Mouse (Mus musculus): Measurements from ENCODE around the gene Gatd1.

Gene Gatd1

GRCm38 (mm10) chr7:141390326-141391259 is 23.3 kb downstream of the Gatd1 start:
- DNase-seq (ENCODE audit: low read depth, low spot score), result no peak

- DNase-seq (ENCODE audit: low read depth, low spot score), result no peak
Measured at GRCm38 (mm10) chr7:141388487-141389109, 25.3 kb downstream of the Gatd1 start.

GRCm38 (mm10) chr7:141387807-141388486 is 26.0 kb downstream of the Gatd1 start:
- DNase-seq (ENCODE audit: low read depth, low spot score), result peak; percentile 33

- DNase-seq (ENCODE audit: low read depth, low spot score), result no peak
Measured at GRCm38 (mm10) chr7:141381068-141381835, 32.7 kb downstream of the Gatd1 start.

GRCm38 (mm10) chr7:141379584-141379983 is 34.4 kb downstream of the Gatd1 start:
- peak; percentile 36 for DNase-seq (ENCODE audit: low read depth, low spot score)

GRCm38 (mm10) chr7:141374399-141374798 is 39.5 kb downstream of the Gatd1 start:
- no peak for DNase-seq (ENCODE audit: low read depth, low spot score)

- DNase-seq (ENCODE audit: low read depth, low spot score), result no peak
Measured at GRCm38 (mm10) chr7:141373611-141374010, 40.3 kb downstream of the Gatd1 start.

GRCm38 (mm10) chr7:141371942-141372595 is 41.9 kb downstream of the Gatd1 start:
- DNase-seq (ENCODE audit: low read depth, low spot score), result peak; percentile 85

GRCm38 (mm10) chr7:141369918-141370317 is 44.0 kb downstream of the Gatd1 start:
- peak; percentile 73 for DNase-seq (ENCODE audit: low read depth, low spot score)

- DNase-seq (ENCODE audit: low read depth, low spot score), result no peak
Measured at GRCm38 (mm10) chr7:141367358-141367757, 46.6 kb downstream of the Gatd1 start.

- no peak for DNase-seq (ENCODE audit: low read depth, low spot score)
Measured at GRCm38 (mm10) chr7:141365049-141365445, 48.9 kb downstream of the Gatd1 start.

GRCm38 (mm10) chr7:141364349-141365048 is 49.4 kb downstream of the Gatd1 start:
- DNase-seq (ENCODE audit: low read depth, low spot score), result no peak

- no peak for DNase-seq (ENCODE audit: low read depth, low spot score)
Measured at GRCm38 (mm10) chr7:141363752-141364125, 50.2 kb downstream of the Gatd1 start.

- DNase-seq (ENCODE audit: low read depth, low spot score), result peak; percentile 79
Measured at GRCm38 (mm10) chr7:141363106-141363751, 50.7 kb downstream of the Gatd1 start.

GRCm38 (mm10) chr7:141361510-141361909 is 52.4 kb downstream of the Gatd1 start:
- DNase-seq (ENCODE audit: low read depth, low spot score), result peak; percentile 46

Data from A20 (cell line).